31 mouse cellular contexts compared by ENCODE assay signal in the genomic region with DNA sequence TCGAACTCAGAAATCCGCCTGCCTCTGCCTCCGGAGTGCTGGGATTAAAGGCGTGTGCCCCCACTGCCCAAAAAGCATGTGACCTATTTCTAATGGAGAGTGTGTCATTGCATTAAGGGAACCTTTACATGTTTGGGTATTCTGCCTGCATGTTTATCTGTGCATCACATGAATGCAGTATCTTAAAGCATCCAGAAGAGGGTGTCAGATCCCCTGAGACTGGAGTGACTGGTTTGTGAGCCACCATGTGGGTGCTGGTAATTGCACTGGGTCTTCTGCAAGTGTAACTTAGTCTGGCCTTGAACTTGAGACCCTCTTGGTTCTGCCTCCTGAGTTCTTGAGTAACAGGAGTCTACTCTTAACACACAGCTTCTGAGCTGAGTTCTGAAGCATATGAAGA. TPM values are rescaled to one million over a fixed set of nuclear protein-coding genes. Genes with fewer than 3 reads are reported as not detected.
DNase-seq lines count a peak whose midpoint lies in the region; ATAC-seq and TF ChIP-seq lines count a peak whose summit lies in the region.
"Had no signal": no experiment of that assay in that cellular context is flagged by ENCODE, and none has a peak within 500 bp of the region (broad histone marks: within the 10 kb centered on the region; RNA-seq: fewer than 3 reads in every experiment).

No protein-coding gene starts in this region.

- 80% methylated on average over 4 of the region's 4 CpGs for WGBS in liver, postnatal 0 days (ENCODE audit: insufficient replicate concordance)
- 76% methylated on average over 4 of the region's 4 CpGs for WGBS in liver, embryonic 12.5 days (ENCODE audit: insufficient replicate concordance)
- WGBS in heart, adult 2 months: over 99% methylated on average over 4 of the region's 4 CpGs

- no peak overlapping the region for H3K27ac ChIP-seq in liver, postnatal 0 days (ENCODE audit: low read depth)
- H3K27ac ChIP-seq in liver, embryonic 12.5 days: no peak overlapping the region
- no peak overlapping the region for H3K27ac ChIP-seq in heart, adult 2 months
- H3K27ac ChIP-seq: embryonic facial prominence, embryonic 12.5 days; forebrain, embryonic 10.5 days; forebrain, embryonic 15.5 days; hindbrain, embryonic 15.5 days; limb, embryonic 10.5 days; limb, embryonic 15.5 days; liver, embryonic 14.5 days; lung, embryonic 15.5 days; midbrain, embryonic 12.5 days; neural tube, embryonic 13.5 days had no signal

- no peak overlapping the region for H3K4me3 ChIP-seq in liver, postnatal 0 days (ENCODE audit: low read depth, low read length)
- H3K4me3 ChIP-seq in liver, embryonic 12.5 days: no peak overlapping the region
- H3K4me3 ChIP-seq in heart, adult 2 months: no peak overlapping the region
- H3K4me3 ChIP-seq: embryonic facial prominence, embryonic 12.5 days; forebrain, embryonic 10.5 days; forebrain, embryonic 15.5 days; heart, embryonic 12.5 days; hindbrain, embryonic 15.5 days; limb, embryonic 10.5 days; limb, embryonic 15.5 days; lung, embryonic 15.5 days; megakaryocyte, embryonic 14.5 days; midbrain, embryonic 12.5 days; neural tube, embryonic 13.5 days had no signal

- TF ChIP-seq EP300 in liver, postnatal 0 days (IDR thresholded peaks at IDR 0.05; ENCODE audit: low read depth): no peak
- TF ChIP-seq EP300 in heart, adult 2 months (IDR thresholded peaks at IDR 0.05; ENCODE audit: insufficient read depth, low read depth, low read length): no peak

- H3K4me1 ChIP-seq in liver, postnatal 0 days (ENCODE audit: insufficient read depth): no peaks in the 10 kb centered on the region
- no peaks in the 10 kb centered on the region for H3K4me1 ChIP-seq in liver, embryonic 12.5 days
- H3K4me1 ChIP-seq in heart, adult 2 months (ENCODE audit: control insufficient read depth, insufficient read depth, low read length): no peaks in the 10 kb centered on the region
- H3K4me1 ChIP-seq: embryonic facial prominence, embryonic 12.5 days; forebrain, embryonic 10.5 days; forebrain, embryonic 15.5 days; hindbrain, embryonic 15.5 days; limb, embryonic 10.5 days; limb, embryonic 15.5 days; lung, embryonic 15.5 days; midbrain, embryonic 12.5 days had no signal

- no peak for ATAC-seq in liver, postnatal 0 days
- ATAC-seq in liver, embryonic 12.5 days: no peak
- ATAC-seq: forebrain, embryonic 15.5 days; inflammation-experienced regulatory T-cells, adult 6 months had no signal

- H3K4me2 ChIP-seq in liver, postnatal 0 days (ENCODE audit: low read depth, low read length): no peak overlapping the region
- H3K4me2 ChIP-seq in liver, embryonic 12.5 days: no peak overlapping the region
- H3K4me2 ChIP-seq: embryonic facial prominence, embryonic 12.5 days; forebrain, embryonic 15.5 days; heart, embryonic 12.5 days; hindbrain, embryonic 15.5 days; limb, embryonic 15.5 days; lung, embryonic 15.5 days; midbrain, embryonic 12.5 days; neural tube, embryonic 13.5 days had no signal

- TF ChIP-seq POLR2A in heart, adult 2 months (IDR thresholded peaks at IDR 0.05; ENCODE audit: insufficient read depth, low read depth, low read length): no peak

- peaks cover 28% of the 10 kb centered on the region for H3K36me3 ChIP-seq in liver, postnatal 0 days (replicated peaks; ENCODE audit: insufficient read depth, low read length)
- peaks cover 65% of the 10 kb centered on the region for H3K36me3 ChIP-seq in liver, embryonic 12.5 days
- no peaks in the 10 kb centered on the region for H3K36me3 ChIP-seq in heart, adult 2 months (ENCODE audit: control insufficient read depth, insufficient read depth, low read length)

- H3K79me2 ChIP-seq in heart, adult 2 months (replicated peaks; ENCODE audit: control insufficient read depth, insufficient read depth, low read length): no peaks in the 10 kb centered on the region

- no peaks in the 10 kb centered on the region for H3K27me3 ChIP-seq in liver, postnatal 0 days (ENCODE audit: insufficient read depth, low read length)
- no peaks in the 10 kb centered on the region for H3K27me3 ChIP-seq in liver, embryonic 12.5 days (replicated peaks)
- H3K27me3 ChIP-seq in heart, adult 2 months (ENCODE audit: control insufficient read depth, insufficient read depth, low read length): no peaks in the 10 kb centered on the region
- H3K27me3 ChIP-seq: CH12.LX; embryonic facial prominence, embryonic 12.5 days; forebrain, embryonic 15.5 days; heart, embryonic 12.5 days; hindbrain, embryonic 15.5 days; limb, embryonic 15.5 days; lung, embryonic 15.5 days; megakaryocyte, embryonic 14.5 days; midbrain, embryonic 12.5 days; neural tube, embryonic 13.5 days had no signal

- no peaks in the 10 kb centered on the region for H3K9me3 ChIP-seq in liver, postnatal 0 days (ENCODE audit: low read length)
- H3K9me3 ChIP-seq in liver, embryonic 12.5 days (replicated peaks): no peaks in the 10 kb centered on the region
- H3K9me3 ChIP-seq: embryonic facial prominence, embryonic 12.5 days; forebrain, embryonic 10.5 days; forebrain, embryonic 15.5 days; heart, embryonic 12.5 days; hindbrain, embryonic 15.5 days; limb, embryonic 10.5 days; limb, embryonic 15.5 days; lung, embryonic 15.5 days; megakaryocyte, embryonic 14.5 days; midbrain, embryonic 12.5 days; neural tube, embryonic 13.5 days had no signal

- peak; percentile 33 for TF ChIP-seq CTCF in liver, postnatal 0 days (IDR thresholded peaks at IDR 0.05; ENCODE audit: low read depth)
- no peak for TF ChIP-seq CTCF in heart, adult 2 months (IDR thresholded peaks at IDR 0.05)

- intact Hi-C loops in heart, adult 2 months (cut with DNase I): no loop called here

- no peak overlapping the region for H3K9ac ChIP-seq in liver, postnatal 0 days (replicated peaks)
- no peak overlapping the region for H3K9ac ChIP-seq in liver, embryonic 12.5 days
- H3K9ac ChIP-seq in heart, adult 2 months (ENCODE audit: low read depth, low read length): no peak overlapping the region
- H3K9ac ChIP-seq: embryonic facial prominence, embryonic 12.5 days; forebrain, embryonic 15.5 days; heart, embryonic 12.5 days; hindbrain, embryonic 15.5 days; limb, embryonic 15.5 days; liver, embryonic 14.5 days; lung, embryonic 15.5 days; midbrain, embryonic 12.5 days; neural tube, embryonic 13.5 days had no signal

- no peak for DNase-seq in liver, postnatal 0 days
- DNase-seq in ES-CJ7 (ENCODE audit: low read depth, low spot score) (peak; percentile 39), ZHBTc4 (ENCODE audit: low read depth, low spot score) (peak; percentile 34)
- DNase-seq in cerebellum, postnatal 14 days: no peak
- no peak for DNase-seq in heart, adult 2 months
- DNase-seq: adrenal gland, postnatal 14 days; cerebellum, adult 11 months; cerebellum, adult 9-10 months; embryo, embryonic 11 days; gastrocnemius, postnatal 25 days; heart, adult 18-20 months; kidney, adult 8-10 months; kidney, postnatal 14 days; layer of hippocampus, adult 9-11 months; lung, postnatal 36 days; thymus, postnatal 4 days had no signal

RNA-seq across cellular contexts. Expression of gene Cnbd2, which starts 25.4 kb away (rescaled TPM):
- 3.5 and 4.0 TPM in 2 replicates for polyA plus RNA-seq in liver, postnatal 0 days (2015; fragmentation: Nextera tagmentation; extraction: Ambion mirVana)
- 2.0 TPM in 2 replicates for polyA plus RNA-seq in liver, embryonic 12.5 days (2016; fragmentation: Nextera tagmentation; extraction: Ambion mirVana)
- 1 to 10 TPM in 1 of 2 experiments, under 1 TPM in 1; 0.89 to 1.0 TPM for total RNA-seq in heart, adult 2 months (2021)
- 0.92 and 0.94 TPM in 2 replicates for polyA plus RNA-seq in heart, adult 2 months (2012; rRNA removed)

RNA-seq across cellular contexts. Expression of gene Scand1, which starts 25.8 kb away (rescaled TPM):
- polyA plus RNA-seq in liver, postnatal 0 days (2015; fragmentation: Nextera tagmentation; extraction: Ambion mirVana): 56.7 and 70.2 TPM in 2 replicates
- 57.4 and 65.1 TPM in 2 replicates for polyA plus RNA-seq in liver, embryonic 12.5 days (2016; fragmentation: Nextera tagmentation; extraction: Ambion mirVana)
- 10 to 100 TPM; 78.9 to 85.9 TPM for total RNA-seq in heart, adult 2 months (2021)
- 18.9 and 46.2 TPM in 2 replicates for polyA plus RNA-seq in heart, adult 2 months (2012; rRNA removed)

Comparison
In these comparisons a context has a peak if more than half of its experiments do, and no peak if none do; other contexts are left out.
1. DNase-seq: peak in ES-CJ7 (single experiment) and ZHBTc4 (single experiment); none in liver, postnatal 0 days (single experiment), cerebellum, postnatal 14 days (0 of 2) and heart, adult 2 months (0 of 2).